19 mouse cellular contexts compared by ENCODE assay signal in the genomic region with DNA sequence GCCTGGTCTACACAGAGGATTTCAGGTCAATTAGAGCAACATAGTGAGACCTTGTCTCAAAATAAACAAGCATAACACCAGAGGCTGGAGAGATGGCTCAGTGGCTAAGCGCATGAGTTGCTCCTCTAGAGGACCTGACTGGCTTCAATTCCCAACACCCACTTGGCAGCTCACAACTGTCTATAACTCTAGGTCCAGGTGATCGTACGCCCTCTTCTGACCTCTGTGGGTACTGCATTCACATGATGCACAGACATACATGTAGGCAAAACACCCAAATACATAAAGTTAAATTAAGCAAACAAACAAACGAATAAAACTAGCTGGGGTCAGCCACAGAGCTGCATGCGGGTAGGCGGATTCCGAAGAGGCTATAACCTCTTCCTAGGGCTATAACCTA. TPM values are rescaled to one million over a fixed set of nuclear protein-coding genes. Genes with fewer than 3 reads are reported as not detected.
DNase-seq lines count a peak whose midpoint lies in the region; ATAC-seq and TF ChIP-seq lines count a peak whose summit lies in the region.
"Had no signal": no experiment of that assay in that cellular context is flagged by ENCODE, and none has a peak within 500 bp of the region (broad histone marks: within the 10 kb centered on the region; RNA-seq: fewer than 3 reads in every experiment).

No protein-coding gene starts in this region.

- H3K9me3 ChIP-seq in kidney, postnatal 0 days (replicated peaks; ENCODE audit: low read length): no peaks in the 10 kb centered on the region
- H3K9me3 ChIP-seq in kidney, embryonic 15.5 days (replicated peaks): no peaks in the 10 kb centered on the region
- H3K9me3 ChIP-seq in limb, embryonic 10.5 days (replicated peaks): no peaks in the 10 kb centered on the region
- H3K9me3 ChIP-seq: heart, embryonic 13.5 days; limb, embryonic 15.5 days; midbrain, embryonic 10.5 days had no signal

- ATAC-seq in kidney, postnatal 0 days (replicated peaks; ENCODE audit: low FRiP score, low read depth): no peak
- no peak for ATAC-seq in kidney, embryonic 15.5 days (replicated peaks; ENCODE audit: low FRiP score)
- ATAC-seq: activated CD4-positive, CD25-positive, alpha-beta regulatory T cell, adult 4 months; forebrain, embryonic 14.5 days had no signal

- H3K9ac ChIP-seq in kidney, postnatal 0 days (ENCODE audit: low read depth, low read length): no peak overlapping the region
- H3K9ac ChIP-seq in kidney, embryonic 15.5 days: no peak overlapping the region
- H3K9ac ChIP-seq: heart, embryonic 13.5 days; limb, embryonic 15.5 days had no signal

- H3K27ac ChIP-seq in kidney, postnatal 0 days: no peak overlapping the region
- H3K27ac ChIP-seq in kidney, embryonic 15.5 days: no peak overlapping the region
- 0 out of 2 replicates have a peak overlapping the region, but pooled peaks have one; percentile 42 for H3K27ac ChIP-seq in limb, embryonic 10.5 days
- H3K27ac ChIP-seq: heart, embryonic 13.5 days; left cerebral cortex, adult 2 months; limb, embryonic 15.5 days; midbrain, embryonic 10.5 days had no signal

- H3K4me2 ChIP-seq in kidney, postnatal 0 days (ENCODE audit: low read length): no peak overlapping the region
- H3K4me2 ChIP-seq in kidney, embryonic 15.5 days: no peak overlapping the region
- H3K4me2 ChIP-seq: heart, embryonic 13.5 days; limb, embryonic 15.5 days had no signal

- H3K4me1 ChIP-seq in kidney, postnatal 0 days (replicated peaks; ENCODE audit: insufficient read depth, low read length): no peaks in the 10 kb centered on the region; the same call in 1 of the 2 replicates
- peaks cover 5% of the 10 kb centered on the region for H3K4me1 ChIP-seq in kidney, embryonic 15.5 days
- peaks cover 4% of the 10 kb centered on the region for H3K4me1 ChIP-seq in limb, embryonic 10.5 days

- no peaks in the 10 kb centered on the region for H3K27me3 ChIP-seq in kidney, postnatal 0 days (ENCODE audit: insufficient read depth, low read length)
- no peaks in the 10 kb centered on the region for H3K27me3 ChIP-seq in kidney, embryonic 15.5 days
- no peaks in the 10 kb centered on the region for H3K27me3 ChIP-seq in limb, embryonic 10.5 days (ENCODE audit: low read depth, poor library complexity, severe bottlenecking)
- H3K27me3 ChIP-seq: heart, embryonic 13.5 days; limb, embryonic 15.5 days had no signal

- TF ChIP-seq CTCF in kidney, postnatal 0 days (IDR thresholded peaks at IDR 0.05; ENCODE audit: low read depth): peak; percentile 29; the same call in 1 of the 2 replicates

- H3K36me3 ChIP-seq in kidney, postnatal 0 days (ENCODE audit: insufficient read depth, low read length): no peaks in the 10 kb centered on the region
- no peaks in the 10 kb centered on the region for H3K36me3 ChIP-seq in kidney, embryonic 15.5 days
- H3K36me3 ChIP-seq in limb, embryonic 10.5 days: no peaks in the 10 kb centered on the region
- H3K36me3 ChIP-seq: G1E; heart, embryonic 13.5 days; limb, embryonic 15.5 days; midbrain, embryonic 10.5 days had no signal

- H3K4me3 ChIP-seq in kidney, postnatal 0 days (replicated peaks; ENCODE audit: low read depth, low read length): no peak overlapping the region
- H3K4me3 ChIP-seq in kidney, embryonic 15.5 days (replicated peaks): no peak overlapping the region
- no peak overlapping the region for H3K4me3 ChIP-seq in limb, embryonic 10.5 days
- H3K4me3 ChIP-seq: heart, embryonic 13.5 days; left cerebral cortex, adult 2 months; limb, embryonic 15.5 days; midbrain, embryonic 10.5 days; myocyte had no signal

- no peak for DNase-seq in kidney, postnatal 0 days (ENCODE audit: low spot score)
- DNase-seq in A20 (ENCODE audit: low read depth, low spot score) (peak; percentile 30), ES-CJ7 (ENCODE audit: low read depth, low spot score) (peak; percentile 82)
- no peak for DNase-seq in limb, embryonic 10.5 days (ENCODE audit: low spot score)
- DNase-seq in urinary bladder, postnatal 4 days (ENCODE audit: low spot score in 2 of 2): no peak
- no peak for DNase-seq in gastrocnemius, adult 18-20 months (ENCODE audit: low spot score)
- DNase-seq: adrenal gland, postnatal 36 days; gastrocnemius, postnatal 14 days; kidney, adult 18-20 months; lung, postnatal 14 days had no signal

- WGBS in kidney, postnatal 0 days: 92% methylated on average over 7 of the region's 7 CpGs
- 88% methylated on average over 7 of the region's 7 CpGs for WGBS in kidney, embryonic 15.5 days
- 88% methylated on average over 7 of the region's 7 CpGs for WGBS in limb, embryonic 10.5 days

RNA-seq across cellular contexts. Expression of gene Ssbp3, which starts 36.0 kb away (rescaled TPM):
- 62.6 and 68.3 TPM in 2 replicates for polyA plus RNA-seq in kidney, postnatal 0 days (2015; fragmentation: Nextera tagmentation; extraction: Ambion mirVana)
- polyA plus RNA-seq in kidney, embryonic 15.5 days (2015; fragmentation: Nextera tagmentation; extraction: Ambion mirVana): 99.4 and 108 TPM in 2 replicates
- polyA plus RNA-seq in limb, embryonic 10.5 days (2016; fragmentation: Nextera tagmentation; extraction: Ambion mirVana): 225 and 250 TPM in 2 replicates
- total RNA-seq in gastrocnemius, adult 18-20 months (2021): 10 to 100 TPM; 20.5 to 25.5 TPM

Comparison
In these comparisons a context has a peak if more than half of its experiments do, and no peak if none do; other contexts are left out.
1. DNase-seq: peak in A20 (single experiment) and ES-CJ7 (single experiment); none in kidney, postnatal 0 days (single experiment), limb, embryonic 10.5 days (single experiment), urinary bladder, postnatal 4 days (0 of 2) and gastrocnemius, adult 18-20 months (single experiment).